Mouse (Mus musculus) ES-E14 (cell line): ENCODE results near the gene Igfbp6.

Experiments
- CHD2 ChIP-seq: IDR thresholded peaks from 2 replicates; pipeline ENCODE4 v1.6.1; 2014; ENCODE audit warnings: mild to moderate bottlenecking, low read depth, low read length, inconsistent platforms
- HCFC1 ChIP-seq: IDR thresholded peaks from 2 replicates; pipeline ENCODE4 v1.6.1; 2012; ENCODE audit warnings: low read length, inconsistent platforms, borderline replicate concordance; ENCODE audit not compliant: insufficient read depth
- ZNF384 ChIP-seq: IDR thresholded peaks from 2 replicates; pipeline ENCODE4 v1.6.1; 2012; ENCODE audit warnings: low read depth, low read length, inconsistent platforms

GRCm38 (mm10) chr15:102150301-102151135 is 6.4 kb downstream of the Igfbp6 start, which contains the start of gene Soat2:
- TF ChIP-seq HCFC1: no peak
- TF ChIP-seq ZNF384: no peak
- TF ChIP-seq CHD2: no peak
